Mouse (Mus musculus): Measurements from ENCODE around the gene Kctd15.

Kctd15 gene

GRCm38 (mm10) chr7:34667874-34668273, 11.3 kb upstream of the Kctd15 start:
- 90% methylated on average over 16 of the region's 16 CpGs for WGBS

- 70% methylated on average over 7 of the region's 7 CpGs for WGBS
These were observed 6.6 kb upstream of the Kctd15 start for GRCm38 (mm10) chr7:34663145-34663544.

GRCm38 (mm10) chr7:34662227-34662626, 5.7 kb upstream of the Kctd15 start:
- WGBS: 62% methylated on average over 5 of the region's 5 CpGs

GRCm38 (mm10) chr7:34659386-34660085, 3.0 kb upstream of the Kctd15 start:
- 78% methylated on average over 6 of the region's 6 CpGs for WGBS

GRCm38 (mm10) chr7:34655086-34655839, 1.3 kb downstream of the Kctd15 start:
- under 1% methylated on average over 70 of the region's 74 CpGs for WGBS

GRCm38 (mm10) chr7:34654441-34655085, 2.0 kb downstream of the Kctd15 start:
- under 1% methylated on average over 61 of the region's 81 CpGs for WGBS

GRCm38 (mm10) chr7:34653731-34654440, 2.6 kb downstream of the Kctd15 start:
- 1% methylated on average over 58 of the region's 64 CpGs for WGBS

GRCm38 (mm10) chr7:34652751-34653502, 3.6 kb downstream of the Kctd15 start:
- 6% methylated on average over 48 of the region's 48 CpGs for WGBS

GRCm38 (mm10) chr7:34651381-34651780, 5.2 kb downstream of the Kctd15 start:
- 76% methylated on average over 2 of the region's 2 CpGs for WGBS

GRCm38 (mm10) chr7:34647052-34647451, 9.5 kb downstream of the Kctd15 start:
- 45% methylated on average over 9 of the region's 9 CpGs for WGBS

- WGBS: 75% methylated on average over 12 of the region's 12 CpGs
These were observed 10.3 kb downstream of the Kctd15 start for GRCm38 (mm10) chr7:34646144-34646795.

GRCm38 (mm10) chr7:34645623-34646022, 10.9 kb downstream of the Kctd15 start:
- WGBS: 91% methylated on average over 2 of the region's 2 CpGs

GRCm38 (mm10) chr7:34644591-34644990, 11.9 kb downstream of the Kctd15 start:
- 76% methylated on average over 18 of the region's 18 CpGs for WGBS

GRCm38 (mm10) chr7:34643329-34643728, 13.2 kb downstream of the Kctd15 start:
- WGBS: 84% methylated on average over 6 of the region's 6 CpGs

- WGBS: 89% methylated on average over 13 of the region's 13 CpGs
These were observed 14.6 kb downstream of the Kctd15 start for GRCm38 (mm10) chr7:34641968-34642367.

GRCm38 (mm10) chr7:34639798-34640197, 16.7 kb downstream of the Kctd15 start:
- 86% methylated on average over 11 of the region's 11 CpGs for WGBS

GRCm38 (mm10) chr7:34636661-34637060, 19.9 kb downstream of the Kctd15 start:
- WGBS: 79% methylated on average over 4 of the region's 4 CpGs

- 86% methylated on average over 10 of the region's 10 CpGs for WGBS
These were observed 23.4 kb downstream of the Kctd15 start for GRCm38 (mm10) chr7:34632966-34633742.

GRCm38 (mm10) chr7:34630211-34631085, 26.1 kb downstream of the Kctd15 start:
- WGBS: 3% methylated on average over 34 of the region's 34 CpGs
